Mouse (Mus musculus) CH12F3 (cell line): ENCODE results near the gene Kalrn.

Experiments used
- in situ Hi-C: fragments of 300-500 bp; cut with MboI; formaldehyde crosslinking; loops from 2 replicates; pipeline ENCODE4 v1.14.3; 2020; ENCODE audit warnings: low sequenced_read_pairs

Gene Kalrn

DNA sequence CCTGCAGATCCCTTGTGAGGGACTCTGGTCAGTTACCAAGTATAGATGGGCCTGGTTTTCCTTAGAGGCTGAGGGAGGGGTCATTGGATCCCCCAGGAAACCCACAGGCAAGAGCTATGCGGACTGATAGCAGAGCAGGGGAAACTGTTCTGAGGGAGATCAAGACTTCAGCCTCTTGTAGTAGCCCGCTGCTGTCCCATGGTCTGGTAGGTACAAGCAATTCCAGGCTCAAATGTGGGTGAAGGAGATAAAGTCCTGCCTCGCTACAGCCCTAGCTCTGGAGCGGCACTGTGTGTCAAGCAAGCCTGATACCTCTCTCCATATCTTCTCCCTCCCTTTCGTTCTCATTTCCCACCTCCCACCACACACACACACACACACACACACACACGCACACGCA, 523.2 kb downstream of the Kalrn start:
- in situ Hi-C loops, result no loop called here

DNA sequence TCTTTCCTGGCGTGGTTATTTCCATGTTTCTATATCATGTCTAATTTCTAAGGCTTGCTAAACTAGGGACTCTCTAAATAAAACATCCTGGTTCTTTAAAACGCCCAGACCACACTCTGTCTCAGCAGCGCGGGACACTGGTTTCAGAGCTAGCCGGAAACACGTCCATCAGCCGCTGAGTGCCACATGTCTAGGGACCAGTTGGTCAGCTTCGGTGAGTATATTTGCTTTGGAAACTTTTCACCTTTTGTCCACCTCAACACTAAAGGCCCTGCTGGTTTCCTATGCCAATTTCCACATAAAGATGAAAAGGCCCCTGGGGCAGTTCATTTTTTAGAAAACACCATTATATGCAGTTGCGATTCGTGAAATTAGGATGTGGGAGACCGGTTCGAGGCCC, 524.0 kb downstream of the Kalrn start:
- in situ Hi-C loops, result no loop called here

DNA sequence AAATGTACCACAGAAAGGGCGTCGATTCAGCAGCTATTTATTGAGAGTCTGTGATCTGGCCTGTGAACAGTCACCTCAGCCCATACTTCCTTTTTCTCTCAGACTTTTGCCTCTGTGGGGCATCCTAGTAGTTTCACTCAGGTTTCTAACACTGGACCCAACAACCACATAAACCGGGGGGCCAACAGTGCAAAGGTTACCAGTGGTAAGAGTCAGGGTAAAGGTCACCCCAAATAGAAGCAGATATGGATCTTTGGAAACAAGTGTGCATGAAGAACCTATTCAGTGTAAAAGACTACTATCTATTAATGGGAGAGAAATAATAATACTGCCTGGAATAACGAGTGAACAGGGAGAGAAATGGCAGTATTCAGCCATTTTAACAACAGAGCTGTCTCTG, 525.1 kb downstream of the Kalrn start:
- in situ Hi-C loops, result no loop called here

DNA sequence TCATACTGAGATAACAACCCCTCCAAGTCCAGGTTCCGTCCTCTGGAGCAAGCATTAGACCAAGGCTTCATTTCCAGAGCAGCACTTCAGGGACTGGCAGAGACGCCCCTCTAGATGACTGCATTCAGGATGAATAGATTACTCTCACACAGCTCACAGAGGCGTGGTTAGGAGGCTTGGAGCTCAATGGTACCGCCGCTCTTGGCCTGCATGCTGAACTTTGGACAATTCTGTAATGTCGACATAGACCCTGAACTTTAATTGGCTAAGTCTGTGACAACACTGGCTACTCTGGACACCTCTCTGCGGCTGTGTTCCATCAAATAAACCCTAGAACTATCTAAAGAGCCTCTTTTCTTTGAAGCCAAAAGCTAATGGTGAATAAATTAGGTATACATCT, 525.8 kb downstream of the Kalrn start:
- in situ Hi-C loops, result no loop called here

DNA sequence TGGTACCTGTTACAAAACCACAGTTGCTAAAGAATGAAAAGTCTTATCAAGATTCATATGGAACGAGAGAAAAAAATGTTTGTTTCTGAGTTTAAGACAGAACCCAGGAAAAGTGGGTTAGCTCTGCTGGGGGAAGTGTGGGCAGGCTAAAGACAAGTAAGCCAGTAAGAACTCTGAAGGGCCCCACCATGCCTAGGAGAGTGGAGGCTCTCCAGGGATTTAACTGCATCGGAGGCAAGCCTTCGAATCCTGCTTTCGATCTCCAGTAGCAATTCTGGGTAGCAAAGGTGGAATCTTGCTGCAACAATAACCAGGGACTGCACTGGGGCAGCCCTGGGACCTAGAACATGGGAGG, 526.3 kb downstream of the Kalrn start:
- in situ Hi-C loops, result no loop called here

DNA sequence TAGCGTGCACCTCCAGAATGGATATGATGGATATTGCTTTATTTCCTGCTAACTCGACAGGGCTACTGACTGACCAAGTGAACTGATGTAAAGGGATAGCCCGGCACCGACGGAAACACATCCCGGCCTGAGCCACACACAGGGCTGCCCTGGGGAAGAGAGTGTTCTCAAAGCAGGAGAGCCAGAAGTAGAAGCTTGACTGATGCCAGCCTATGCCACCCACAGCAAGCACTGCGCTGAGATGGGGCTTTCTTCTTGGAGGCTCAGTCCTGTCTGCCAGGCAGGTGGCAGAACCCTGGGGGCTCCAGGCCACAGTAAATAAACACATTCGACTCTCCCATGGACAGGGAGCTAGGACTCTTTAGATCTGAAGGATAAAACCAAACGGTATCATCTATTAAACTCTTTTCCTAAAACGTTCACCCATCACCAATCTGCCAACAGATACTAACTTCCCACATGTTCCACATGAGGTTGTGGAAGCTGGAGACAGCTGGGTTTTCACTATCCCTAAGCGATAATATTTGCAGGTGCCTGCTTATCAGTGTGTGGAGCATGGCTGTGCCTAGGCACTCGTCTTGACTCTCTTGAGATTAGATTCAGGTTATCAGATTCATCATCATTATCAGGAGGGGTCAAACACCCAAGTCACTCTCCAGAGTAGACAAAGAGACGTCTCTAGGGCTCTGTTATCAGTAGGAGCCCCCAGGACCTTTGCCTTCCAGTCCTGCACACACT, 526.9 kb downstream of the Kalrn start:
- in situ Hi-C loops, result no loop called here

DNA sequence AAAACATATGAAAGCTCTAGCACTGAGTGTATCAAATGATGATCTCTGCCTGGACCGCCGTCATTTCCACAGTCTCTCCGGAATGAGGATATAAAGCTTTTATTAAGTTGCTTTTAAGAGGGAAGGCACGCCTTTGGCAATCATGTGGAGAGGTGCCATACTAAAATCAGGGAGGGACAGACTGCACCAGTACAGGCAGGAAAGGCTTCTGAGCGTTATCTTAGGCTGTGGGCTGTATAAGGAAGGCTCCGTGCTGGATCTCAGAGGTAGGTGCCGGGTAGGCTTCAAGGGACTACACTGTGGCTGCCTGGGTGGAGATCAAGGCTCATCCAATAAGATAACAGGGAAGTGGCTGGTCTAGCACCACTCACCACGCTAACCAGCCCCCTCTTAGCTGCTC, 528.8 kb downstream of the Kalrn start:
- in situ Hi-C loops, result no loop called here

DNA sequence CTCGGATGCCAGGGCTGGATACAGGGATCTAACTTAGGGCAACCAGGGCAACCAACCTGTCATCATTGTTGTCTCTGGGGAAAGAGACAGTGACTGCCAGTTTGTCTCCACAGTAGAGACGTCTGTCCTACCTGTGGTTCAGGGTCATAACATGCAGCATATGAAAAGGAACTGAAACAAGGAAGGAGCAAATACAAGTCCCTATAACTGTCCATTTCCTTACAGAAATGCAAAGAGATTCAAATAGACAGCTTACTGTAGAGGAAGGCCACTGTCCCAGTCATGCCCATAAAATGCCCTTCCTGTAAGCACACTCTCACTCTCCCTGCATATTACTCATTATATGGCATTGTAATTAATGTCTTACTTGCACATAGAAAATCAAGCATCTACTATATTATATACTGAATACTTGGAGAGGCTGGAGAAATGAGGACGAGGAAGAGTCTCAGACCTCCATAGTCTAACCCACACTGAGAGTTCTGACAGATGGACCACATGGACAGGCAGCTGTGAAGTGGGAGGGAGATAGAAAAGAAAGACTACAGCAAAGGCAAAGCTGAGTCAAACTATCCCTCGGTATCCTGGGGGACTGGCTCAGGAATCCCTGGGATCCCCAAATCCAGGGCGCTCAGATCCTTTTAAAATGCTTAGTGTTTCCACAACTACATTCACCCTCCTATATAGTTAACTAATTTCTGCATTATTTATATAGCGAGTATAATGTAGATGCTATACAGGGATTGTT, 530.1 kb downstream of the Kalrn start:
- in situ Hi-C loops, result no loop called here

DNA sequence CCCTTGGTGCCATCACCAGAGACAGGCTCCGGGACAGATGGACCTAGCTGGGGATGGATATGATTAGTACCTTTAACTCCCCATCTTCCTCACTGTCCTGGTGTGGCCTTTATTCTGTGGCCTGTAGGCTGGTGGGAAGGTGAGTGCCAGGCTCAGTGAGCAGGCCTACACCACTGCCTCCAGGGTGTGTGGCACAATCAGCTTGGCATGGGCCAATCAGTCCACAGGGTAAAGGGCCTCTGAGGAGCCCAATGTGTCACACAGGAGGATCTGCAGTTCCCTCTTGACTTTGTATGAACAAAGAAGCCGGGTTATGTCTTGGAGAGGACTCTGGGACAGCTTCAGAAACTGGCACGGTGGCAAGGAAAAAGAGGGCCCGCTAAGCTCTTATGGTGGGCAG, 530.7 kb downstream of the Kalrn start:
- in situ Hi-C loops, result no loop called here

DNA sequence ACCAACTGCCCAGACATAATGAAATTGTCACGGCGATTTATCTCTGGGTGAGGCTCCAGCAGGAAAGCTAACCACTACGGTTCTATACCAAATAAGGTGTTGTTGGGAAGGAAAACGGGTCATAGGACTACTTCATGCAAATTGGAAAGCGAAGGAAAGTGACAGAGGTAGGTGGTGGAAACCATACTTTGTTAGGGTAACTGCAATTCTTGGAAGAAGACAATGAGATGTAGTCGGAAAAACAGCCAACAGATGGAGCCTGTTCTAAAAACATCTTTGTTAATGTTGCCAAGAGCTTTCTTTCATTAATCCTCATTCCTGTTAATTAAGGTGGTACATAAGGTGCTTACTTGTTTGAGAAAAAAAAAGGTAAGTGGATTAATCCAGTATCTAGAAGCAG, 533.1 kb downstream of the Kalrn start:
- in situ Hi-C loops, result no loop called here

DNA sequence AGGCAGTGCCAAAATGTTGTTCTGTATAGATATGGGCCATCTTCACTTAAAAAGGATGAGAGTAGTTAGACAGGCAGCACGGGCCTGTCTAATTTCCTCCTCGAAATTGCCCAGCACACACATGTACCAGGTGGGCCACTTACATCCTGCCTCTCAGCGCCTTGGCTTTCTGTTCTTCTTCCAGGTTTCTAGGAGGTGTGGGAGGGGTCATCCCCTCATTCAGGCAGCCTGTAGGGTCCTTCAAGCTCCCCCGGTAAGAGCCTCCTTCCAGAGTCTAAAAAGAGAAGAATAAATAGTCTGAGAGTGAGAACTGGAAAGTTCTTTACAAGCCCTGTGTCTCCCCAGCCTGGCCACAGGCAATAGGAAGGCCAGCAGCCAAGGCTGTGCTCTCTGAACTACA, 533.6 kb downstream of the Kalrn start:
- in situ Hi-C loops, result no loop called here

DNA sequence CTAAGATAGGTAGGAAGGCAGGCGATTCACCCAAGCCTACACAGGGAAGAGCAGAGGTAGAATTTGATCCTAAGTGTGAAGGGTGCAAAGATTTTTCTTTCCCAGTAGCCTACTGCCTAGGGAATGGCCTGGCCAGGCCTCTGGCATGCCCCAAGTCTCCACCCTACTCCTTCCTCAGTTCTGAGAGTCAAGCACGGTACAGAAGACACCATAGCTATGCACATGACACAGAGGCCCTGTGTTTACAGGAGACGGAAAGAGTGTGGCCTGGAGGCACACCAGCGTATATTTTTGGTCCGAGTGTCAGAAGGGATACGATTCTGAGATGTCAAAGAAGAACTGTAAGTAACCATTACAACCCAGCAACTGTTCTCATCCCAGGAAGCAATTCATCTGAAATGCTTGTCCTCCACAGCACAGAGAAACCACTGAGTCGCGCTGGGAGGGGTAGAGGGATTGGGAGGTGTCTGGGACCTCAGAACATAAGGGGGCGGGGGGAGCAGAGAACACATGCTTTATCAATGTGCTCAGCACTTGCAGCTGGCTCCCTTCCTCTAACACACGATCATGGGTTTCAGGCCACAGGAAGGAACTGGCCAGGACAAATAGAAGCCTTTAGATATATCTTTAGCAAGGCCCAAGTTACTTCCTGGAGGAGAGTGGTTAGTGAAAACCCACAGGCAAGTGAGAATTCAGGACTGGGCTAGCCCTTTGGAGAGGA, 536.8 kb downstream of the Kalrn start:
- in situ Hi-C loops, result no loop called here

DNA sequence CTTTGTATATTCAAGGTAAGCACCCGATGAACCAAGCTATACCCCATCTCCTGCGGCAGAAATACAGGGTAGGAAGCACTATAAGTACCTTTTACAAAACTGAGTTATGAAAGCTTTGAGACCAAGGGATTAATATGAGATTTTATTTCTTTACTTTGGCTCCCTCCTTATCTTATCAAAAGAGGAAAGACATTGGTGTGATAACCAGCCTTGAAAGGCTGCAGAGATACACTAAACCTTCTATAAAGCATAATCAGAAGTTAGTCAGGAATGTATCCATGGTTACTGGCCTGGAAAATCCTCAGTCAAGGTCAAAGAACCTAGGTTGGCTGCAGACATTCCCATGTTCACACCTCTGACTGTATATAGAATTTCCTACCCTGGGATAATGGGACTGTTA, 537.6 kb downstream of the Kalrn start:
- in situ Hi-C loops, result no loop called here

DNA sequence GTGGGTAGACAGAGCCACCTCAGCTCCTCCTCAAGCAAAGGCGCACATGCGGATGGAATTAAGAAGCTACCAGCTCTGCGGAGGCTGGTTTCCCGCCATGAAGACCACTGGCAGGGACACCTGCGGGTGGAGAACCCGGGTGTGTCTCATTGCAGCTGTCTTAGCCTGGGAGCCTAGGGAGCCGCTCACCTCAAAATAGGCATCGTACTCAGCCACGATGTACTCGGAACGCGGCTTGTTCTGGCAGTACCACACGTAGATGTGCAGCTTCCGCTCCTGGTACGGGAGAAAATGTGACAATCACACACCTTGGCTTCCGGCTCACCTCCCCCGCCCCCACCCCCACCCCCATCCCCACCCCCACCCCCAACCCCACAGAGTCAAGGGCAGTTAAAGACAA, 539.1 kb downstream of the Kalrn start:
- in situ Hi-C loops, result no loop called here

DNA sequence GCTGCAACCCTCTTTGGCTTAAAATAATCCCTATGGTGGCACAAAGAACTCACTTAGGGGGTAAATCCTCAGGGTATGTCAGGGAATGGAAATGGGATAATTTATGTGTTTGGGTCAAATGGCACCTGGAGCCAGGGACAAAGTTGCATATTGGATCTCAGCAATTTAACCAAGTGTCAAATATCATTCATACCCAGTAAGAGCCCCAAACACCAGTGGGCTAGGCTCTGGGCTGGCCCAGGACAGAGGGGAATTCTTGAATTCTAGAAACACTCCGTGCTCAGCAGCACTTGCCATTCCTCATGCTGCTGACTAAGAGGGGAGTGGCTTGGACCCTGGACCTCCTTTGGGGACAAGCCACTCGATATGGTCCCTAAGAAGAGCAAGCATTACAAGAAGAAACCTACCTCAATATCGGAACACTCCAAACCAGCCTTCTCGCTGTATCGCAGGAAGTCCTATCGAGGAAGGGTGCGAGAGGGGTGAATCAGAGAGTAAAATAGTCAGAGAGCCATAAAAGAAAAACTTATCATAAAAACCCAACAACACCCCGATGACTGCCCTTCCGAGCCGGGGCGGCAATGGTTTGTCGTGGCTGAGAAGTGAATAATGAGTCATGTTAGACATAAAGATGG, 541.2 kb downstream of the Kalrn start:
- in situ Hi-C loops, result no loop called here

DNA sequence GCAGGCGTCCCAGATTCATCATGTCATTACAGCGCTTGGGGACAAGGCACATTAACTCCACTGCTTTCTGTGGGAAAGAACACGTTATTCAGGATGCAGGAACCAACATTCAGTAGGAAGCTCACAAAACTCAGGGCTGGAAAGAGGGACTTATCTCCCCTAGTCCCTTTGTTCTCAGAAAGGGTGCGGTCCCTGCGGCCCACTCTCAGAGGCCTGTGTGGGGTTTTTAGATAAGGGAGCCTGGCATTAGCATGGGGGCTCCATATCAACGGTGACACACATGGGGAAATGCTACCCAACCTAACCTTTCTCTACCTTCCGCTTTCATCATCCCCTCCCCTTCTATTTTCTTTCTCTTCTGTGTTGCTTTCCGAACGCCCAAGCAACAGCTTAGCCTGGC, 541.8 kb downstream of the Kalrn start:
- in situ Hi-C loops, result no loop called here

DNA sequence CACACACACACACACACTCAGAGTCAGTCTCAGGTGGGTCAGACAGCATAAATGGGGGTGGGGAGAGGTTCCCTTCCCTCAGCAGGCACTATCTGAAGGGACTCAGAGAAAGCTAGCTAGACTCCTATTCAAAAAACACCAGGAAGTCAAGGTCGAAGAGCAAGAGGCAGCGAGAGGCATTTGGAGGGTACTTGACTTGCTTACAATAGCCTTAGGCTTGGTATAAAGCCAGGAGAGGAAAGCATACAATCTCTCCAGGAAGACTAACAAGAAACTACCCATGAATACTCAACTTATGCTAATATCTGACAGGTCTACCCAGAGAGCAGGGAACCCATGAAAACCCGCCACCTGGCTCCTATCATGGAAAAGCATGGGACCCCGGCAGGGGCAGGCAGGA, 543.0 kb downstream of the Kalrn start:
- in situ Hi-C loops, result no loop called here

DNA sequence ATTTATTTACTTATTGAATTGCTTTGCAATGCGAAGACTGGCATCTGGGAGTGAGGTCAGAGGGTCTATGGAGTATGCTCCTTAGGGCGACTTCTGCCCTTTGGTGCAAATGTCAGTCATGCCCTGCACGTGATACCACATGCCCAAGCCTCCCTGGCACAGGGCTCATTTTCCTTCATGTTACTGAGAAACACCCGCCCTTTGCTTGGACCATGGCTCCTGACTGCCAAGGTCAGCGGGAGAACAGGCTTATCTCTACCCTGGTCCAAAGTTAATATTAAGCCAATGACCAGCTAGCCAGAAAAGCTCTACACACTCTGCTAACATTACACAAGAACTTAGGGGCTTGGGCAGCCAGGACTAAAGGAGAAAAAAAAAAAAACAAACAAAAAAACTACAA, 543.5 kb downstream of the Kalrn start:
- in situ Hi-C loops, result no loop called here

DNA sequence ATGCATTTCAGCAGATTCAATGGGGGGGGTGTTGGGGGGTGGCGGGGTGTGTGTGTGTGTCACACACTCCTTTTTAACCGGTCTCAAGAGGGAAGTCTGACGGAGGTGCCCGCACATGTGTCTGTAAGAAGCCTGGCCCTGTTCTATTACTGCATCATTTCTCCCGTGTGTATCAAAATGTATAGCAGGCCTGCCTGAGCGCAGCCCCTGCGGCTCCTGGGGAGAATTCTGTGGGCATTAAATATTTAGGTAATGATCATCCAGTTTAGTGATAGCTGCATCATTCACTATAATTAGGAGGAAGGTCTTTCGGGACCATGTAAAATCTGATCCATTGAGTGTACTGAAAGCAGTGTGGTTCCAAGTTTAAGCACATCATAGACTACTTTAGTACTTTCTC, 556.1 kb downstream of the Kalrn start:
- in situ Hi-C loops, result no loop called here

DNA sequence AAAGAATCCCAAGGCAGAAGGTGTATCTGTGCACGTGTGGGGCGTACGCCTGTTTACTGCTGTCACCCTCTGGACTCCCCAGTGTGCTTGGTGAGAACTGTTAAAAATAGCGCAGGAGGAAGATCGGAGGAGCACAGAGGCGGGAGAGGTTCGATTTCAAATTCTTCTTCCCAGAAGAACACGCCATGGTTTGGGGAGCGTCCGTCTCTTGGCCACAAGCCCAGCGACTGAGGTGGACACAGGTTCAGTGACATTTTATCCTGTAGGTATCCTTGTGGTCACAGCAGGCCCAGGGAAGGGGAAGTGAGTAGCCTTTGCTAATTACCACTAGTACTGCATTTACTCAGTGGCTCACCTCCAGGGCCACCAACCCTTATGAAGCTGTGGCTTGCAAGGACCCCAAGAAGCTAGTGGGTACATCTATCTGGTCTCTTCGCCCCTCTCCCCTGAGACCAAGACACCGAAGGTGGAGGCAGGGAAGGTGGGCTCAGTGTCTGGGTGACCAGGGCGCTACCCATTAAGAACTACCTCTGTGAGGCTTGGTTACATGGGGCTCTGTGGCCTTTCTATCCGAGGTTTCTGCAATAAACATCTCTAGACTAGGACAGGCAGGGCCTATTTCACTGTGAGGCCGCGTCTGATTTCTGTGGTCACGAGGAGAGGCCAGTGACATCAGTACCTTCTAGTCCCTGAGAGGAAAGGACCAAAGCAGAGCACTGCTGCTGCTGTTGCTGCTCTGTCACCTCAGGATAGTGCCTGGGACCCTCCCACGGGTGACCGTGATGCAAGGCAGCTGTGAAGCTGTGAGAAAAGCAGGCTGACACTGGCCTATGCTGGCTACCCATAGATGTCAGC, 561.1 kb downstream of the Kalrn start:
- in situ Hi-C loops, result no loop called here

DNA sequence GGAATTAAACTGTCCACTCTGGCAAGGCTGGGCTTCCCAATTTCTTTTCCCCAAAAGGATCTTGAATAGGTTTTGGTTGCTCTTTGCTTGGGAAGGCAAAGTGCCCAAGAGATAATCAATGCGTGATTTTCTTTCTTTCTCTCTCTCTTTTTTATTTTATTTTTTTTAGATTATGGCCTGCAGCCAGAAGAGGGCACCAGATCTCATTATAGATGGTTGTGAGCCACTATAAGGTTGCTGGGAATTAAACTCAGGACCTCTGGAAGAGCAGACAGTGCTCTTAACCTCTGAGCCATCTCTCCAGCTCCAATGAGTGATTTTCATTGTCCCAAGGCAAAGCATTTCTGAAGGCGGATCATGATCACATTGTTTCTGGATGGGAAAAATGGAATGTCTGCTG, 563.8 kb downstream of the Kalrn start:
- in situ Hi-C loops, result no loop called here
